Mouse (Mus musculus): ENCODE data around the gene Vps26b.

DNA sequence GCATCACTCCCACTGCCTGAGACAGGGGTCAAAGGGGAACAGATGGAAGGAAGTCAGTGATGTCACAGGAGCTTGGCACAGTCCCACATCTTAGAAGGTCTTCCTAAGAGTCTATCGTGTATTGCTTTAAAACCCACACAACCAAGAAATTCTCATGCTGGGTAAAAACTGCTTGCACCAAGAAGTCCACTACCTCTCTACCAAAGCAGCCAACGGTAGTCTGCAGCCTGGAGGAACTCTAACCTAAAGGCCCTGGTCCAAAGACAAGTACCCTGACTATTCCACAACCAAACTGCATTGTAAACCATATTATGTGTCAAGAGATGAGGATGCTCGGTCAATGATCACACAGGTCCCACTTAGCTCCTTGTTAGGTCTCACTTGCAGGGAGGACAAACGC, 39.7 kb downstream of the Vps26b start:
- TF ChIP-seq CTCF (IDR thresholded peaks at IDR 0.05; ENCODE audit: control insufficient read depth, insufficient read depth, insufficient replicate concordance, low read depth, low read length) (no peak), POLR2A (IDR thresholded peaks at IDR 0.05; ENCODE audit: control insufficient read depth, low read depth, low read length) (no peak)
